ENCODE assay signal across 15 mouse cellular contexts in the genomic region with DNA sequence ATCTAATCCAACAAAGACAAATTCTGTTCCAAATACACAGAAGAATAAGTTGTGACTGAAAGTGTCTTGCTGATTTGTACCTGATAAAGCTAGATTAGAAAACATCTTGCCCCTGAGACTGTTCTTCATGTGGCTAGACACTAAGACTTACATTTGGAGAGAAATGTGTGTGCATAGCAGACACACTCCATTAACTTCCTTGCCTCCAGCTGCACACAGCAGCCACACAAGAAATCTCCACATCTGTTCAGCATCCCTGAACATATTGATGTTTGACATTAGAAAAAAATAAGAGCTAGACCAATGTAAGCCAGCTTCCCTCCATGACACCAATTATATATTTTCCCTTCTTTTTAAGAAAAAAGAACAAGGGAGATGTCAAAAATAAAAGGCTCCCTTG.
"Had no signal": no experiment of that assay in that cellular context is flagged by ENCODE, and none has a peak within 500 bp of the region (broad histone marks: within the 10 kb centered on the region; RNA-seq: fewer than 3 reads in every experiment).

No protein-coding gene starts in this region.

- H3K4me3 ChIP-seq: intestine, embryonic 15.5 days; kidney, embryonic 15.5 days; liver, embryonic 13.5 days; midbrain, embryonic 12.5 days; myocyte had no signal

- ATAC-seq: intestine, embryonic 15.5 days; liver, postnatal 0 days had no signal

- H3K27me3 ChIP-seq: intestine, embryonic 15.5 days; kidney, embryonic 15.5 days; liver, embryonic 13.5 days; midbrain, embryonic 12.5 days had no signal

- H3K4me1 ChIP-seq: intestine, embryonic 15.5 days; liver, embryonic 13.5 days; midbrain, embryonic 12.5 days had no signal

- H3K27ac ChIP-seq: intestine, embryonic 15.5 days; kidney, embryonic 15.5 days; liver, embryonic 13.5 days; midbrain, embryonic 12.5 days had no signal

- H3K9ac ChIP-seq: intestine, embryonic 15.5 days; kidney, embryonic 15.5 days; liver, embryonic 13.5 days; liver, postnatal 0 days; midbrain, embryonic 12.5 days had no signal

- DNase-seq: kidney, adult 18-20 months; kidney, postnatal 25 days; left cerebral cortex, postnatal 4 days; liver; liver, embryonic 13.5 days; liver, postnatal 0 days; lung, postnatal 36 days; right cerebral cortex, adult 18-20 months; right cerebral cortex, postnatal 25 days; thymus, adult 18-20 months; thymus, postnatal 14 days had no signal

- H3K4me2 ChIP-seq: intestine, embryonic 15.5 days; kidney, embryonic 15.5 days; liver, embryonic 13.5 days; midbrain, embryonic 12.5 days had no signal

- H3K9me3 ChIP-seq: intestine, embryonic 15.5 days; kidney, embryonic 15.5 days; liver, embryonic 13.5 days; midbrain, embryonic 12.5 days had no signal

- H3K36me3 ChIP-seq: intestine, embryonic 15.5 days; kidney, embryonic 15.5 days; liver, embryonic 13.5 days; midbrain, embryonic 12.5 days had no signal
